Mouse (Mus musculus): Measurements from ENCODE around the gene Amotl2.

GRCm38 (mm10) chr9:102690891-102691290 is 25.6 kb upstream of the Amotl2 start:
- no peak for TF ChIP-seq CTCF (IDR thresholded peaks at IDR 0.05; ENCODE audit: borderline replicate concordance, extremely low read depth, insufficient read depth, insufficient read length)
- no peak for TF ChIP-seq POLR2A (IDR thresholded peaks at IDR 0.05; ENCODE audit: borderline replicate concordance, extremely low read depth, insufficient read depth, insufficient read length, poor library complexity, severe bottlenecking)

All from brain, embryonic 14.5 days (tissue).